Mouse (Mus musculus): Measurements from ENCODE around the gene Synrg.

- TF ChIP-seq CTCF (conservative IDR thresholded peaks at IDR 0.05 in 1 of 2, IDR thresholded peaks at IDR 0.05 in 1 of 2; ENCODE audit: low read depth in 2 of 2, low read length in 2 of 2) (no peak), MAFK (IDR thresholded peaks at IDR 0.05; ENCODE audit: insufficient replicate concordance, low read length) (no peak), HCFC1 (IDR thresholded peaks at IDR 0.05; ENCODE audit: low read depth, low read length) (no peak), TCF12 (IDR thresholded peaks at IDR 0.05; ENCODE audit: low read depth, low read length) (no peak), POLR2A (IDR thresholded peaks at IDR 0.05; ENCODE audit: low read depth, low read length) (no peak), RAD21 (IDR thresholded peaks at IDR 0.05; ENCODE audit: low read depth, low read length) (no peak), EP300 (IDR thresholded peaks at IDR 0.05; ENCODE audit: low read length) (no peak), MAX (IDR thresholded peaks at IDR 0.05; ENCODE audit: low read length) (no peak), SMC3 (IDR thresholded peaks at IDR 0.05; ENCODE audit: low read depth, low read length) (no peak), NRF1 (IDR thresholded peaks at IDR 0.05; ENCODE audit: low read depth, low read length) (no peak)
These were observed 41.6 kb upstream of the Synrg start for GRCm38 (mm10) chr11:83922600-83922999.

Data from CH12.LX (cell line).